ENCODE assay signal across 8 mouse cellular contexts in the genomic region with DNA sequence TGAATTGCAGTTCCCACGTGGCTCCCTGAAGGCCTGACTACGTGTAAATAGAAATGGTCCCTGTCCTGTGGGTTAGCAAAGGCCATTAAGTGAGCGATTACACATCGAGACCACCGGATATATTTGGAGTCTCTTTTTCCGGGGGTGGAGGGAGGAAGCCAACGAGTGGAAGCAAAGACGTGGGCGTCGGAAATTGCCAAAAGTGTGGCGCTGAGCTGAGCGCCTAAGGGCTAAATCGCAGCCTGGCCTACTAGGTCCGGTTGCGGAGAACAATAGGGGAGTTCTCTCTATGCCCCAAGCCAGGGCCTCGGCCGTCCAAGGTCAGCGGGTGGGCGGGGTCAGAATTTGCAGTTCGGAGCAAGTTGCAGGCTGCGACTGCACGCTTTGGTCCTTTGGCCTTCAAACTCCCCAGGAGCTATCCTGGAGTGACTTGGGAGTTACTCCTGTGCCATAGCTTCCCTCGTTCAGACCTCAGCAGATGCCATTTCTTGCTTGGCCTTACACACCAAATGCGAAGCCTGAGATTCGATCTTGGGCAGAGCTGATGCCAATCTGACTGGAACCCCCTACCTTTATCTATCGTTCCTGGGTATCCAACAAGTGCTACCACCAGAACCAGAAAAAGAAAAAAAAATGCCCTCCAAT. TPM values are rescaled to one million over a fixed set of nuclear protein-coding genes. Genes with fewer than 3 reads are reported as not detected.
DNase-seq lines count a peak whose midpoint lies in the region; ATAC-seq lines count a peak whose summit lies in the region.

No protein-coding gene starts in this region.

- no peak for ATAC-seq in heart, embryonic 16.5 days (replicated peaks; ENCODE audit: extremely low read depth, insufficient read depth, low FRiP score)
- no peak for ATAC-seq in kidney, embryonic 15.5 days (replicated peaks; ENCODE audit: low FRiP score)
- ATAC-seq in inflammation-experienced regulatory T-cells, adult 6 months = no peak

- WGBS in heart, embryonic 16.5 days = 10% methylated on average over 26 of the region's 26 CpGs
- WGBS in kidney, embryonic 15.5 days = 7% methylated on average over 26 of the region's 26 CpGs

- peak overlapping the region; percentile 46; the same call in 1 of the 2 replicates for H3K4me3 ChIP-seq in heart, embryonic 16.5 days (ENCODE audit: low read length)
- H3K4me3 ChIP-seq in kidney, embryonic 15.5 days (replicated peaks) = 0 out of 2 replicates have a peak overlapping the region, but pooled peaks have one; percentile 44

- H3K9me3 ChIP-seq in heart, embryonic 16.5 days (replicated peaks; ENCODE audit: control insufficient read depth, low read length) = no peaks in the 10 kb centered on the region
- no peaks in the 10 kb centered on the region for H3K9me3 ChIP-seq in kidney, embryonic 15.5 days (replicated peaks)

- H3K4me1 ChIP-seq in heart, embryonic 16.5 days (ENCODE audit: control insufficient read depth, insufficient read depth, low read length) = peaks cover 31% of the 10 kb centered on the region
- peaks cover 60% of the 10 kb centered on the region for H3K4me1 ChIP-seq in kidney, embryonic 15.5 days

- no peaks in the 10 kb centered on the region for H3K36me3 ChIP-seq in heart, embryonic 16.5 days (ENCODE audit: control insufficient read depth, insufficient read depth)
- no peaks in the 10 kb centered on the region for H3K36me3 ChIP-seq in kidney, embryonic 15.5 days

- H3K9ac ChIP-seq in heart, embryonic 16.5 days (ENCODE audit: low read length) = no peak overlapping the region
- H3K9ac ChIP-seq in kidney, embryonic 15.5 days = no peak overlapping the region

- no peak overlapping the region for H3K27ac ChIP-seq in heart, embryonic 16.5 days (ENCODE audit: low read length)
- H3K27ac ChIP-seq in kidney, embryonic 15.5 days = 0 out of 2 replicates have a peak overlapping the region, but pooled peaks have one; percentile 61

- H3K27me3 ChIP-seq in heart, embryonic 16.5 days (ENCODE audit: control insufficient read depth, insufficient read depth, low read length) = peaks cover 52% of the 10 kb centered on the region
- H3K27me3 ChIP-seq in kidney, embryonic 15.5 days = peaks cover 71% of the 10 kb centered on the region

- peak overlapping the region; percentile 72; the same call in 1 of the 2 replicates for H3K4me2 ChIP-seq in heart, embryonic 16.5 days (ENCODE audit: low read depth, low read length)
- H3K4me2 ChIP-seq in kidney, embryonic 15.5 days = peak overlapping the region; percentile 87

- no peak for DNase-seq in heart, adult 18-20 months
- peak; percentile 66 for DNase-seq in embryo, embryonic 10 days (ENCODE audit: low spot score)
- DNase-seq in natural killer cell, adult 2 months (ENCODE audit: low spot score in 2 of 2) = peak; percentile 30 to 38
- DNase-seq in cerebellum, adult 18-20 months = no peak
- DNase-seq in cerebellum, adult 9-11 months = no peak

RNA-seq across cellular contexts. Expression of a gene that starts 2.3 kb away (rescaled TPM):
- 1.7 and 2.7 TPM in 2 replicates for polyA plus RNA-seq in heart, embryonic 16.5 days (2015; fragmentation: Nextera tagmentation; extraction: Ambion mirVana)
- 1 to 10 TPM in 1 of 2 experiments, under 1 TPM in 1; 0.79 to 1.3 TPM for total RNA-seq in heart, adult 18-20 months (2021)
- 33.2 and 34.6 TPM in 2 replicates for polyA plus RNA-seq in kidney, embryonic 15.5 days (2015; fragmentation: Nextera tagmentation; extraction: Ambion mirVana)
- polyA plus RNA-seq in inflammation-experienced regulatory T-cells, adult 6 months (2017; shearing (Covaris generic)) = 1 to 10 TPM; 3.8 to 5.8 (median 3.8) TPM

Comparison
In these comparisons a context has a peak if more than half of its experiments do, and no peak if none do; other contexts are left out.
1. DNase-seq: peak in embryo, embryonic 10 days (single experiment) and natural killer cell, adult 2 months (2 of 2); none in heart, adult 18-20 months (0 of 2), cerebellum, adult 18-20 months (0 of 2) and cerebellum, adult 9-11 months (single experiment).